Mouse (Mus musculus): ENCODE measurements around the gene Olfr1275. TPM values are rescaled to one million over a fixed set of nuclear protein-coding genes. Genes with fewer than 3 reads are reported as not detected.

Olfr1275 gene
- polyA plus RNA-seq (2014; fragmentation: Nextera tagmentation; extraction: Ambion mirVana) = not detected in 2 replicates

GRCm38 (mm10) chr2:111235186-111235585, at the start of gene Olfr1275:
Gene Olfr1275, minus strand, starts transcription at chr2:111235286.
- Histone ChIP-seq H3K27ac (ENCODE audit: low read depth, low read length) (no peak within 1 kb of the TSS), H3K27me3 (replicated peaks; ENCODE audit: control insufficient read depth, insufficient read depth, low read length) (no peaks in the 10 kb centered on the region), H3K4me3 (ENCODE audit: low read depth, low read length) (no peak within 1 kb of the TSS), H3K9ac (ENCODE audit: low read length) (no peak within 1 kb of the TSS), H3K9me3 (replicated peaks; ENCODE audit: control insufficient read depth, low read length) (no peaks in the 10 kb centered on the region), H3K4me2 (ENCODE audit: low read length) (no peak within 1 kb of the TSS), H3K36me3 (ENCODE audit: control insufficient read depth, insufficient read depth, low read length) (no peaks in the 10 kb centered on the region), H3K4me1 (ENCODE audit: control insufficient read depth, insufficient read depth, low read length) (no peaks in the 10 kb centered on the region)
- DNase-seq (ENCODE audit: low spot score) (no peak), ATAC-seq (no peak)
- 79% methylated on average over 1 of the region's 1 CpGs for whole genome bisulfite sequencing

GRCm38 (mm10) chr2:111274006-111274405, 38.9 kb upstream of the Olfr1275 start, which contains the start of gene Olfr1277:
Gene Olfr1277, minus strand, starts transcription at chr2:111274106.
- no peak within 1 kb of the TSS for H3K4me3 ChIP-seq (ENCODE audit: low read depth, low read length)
- H3K36me3 ChIP-seq (ENCODE audit: control insufficient read depth, insufficient read depth, low read length) = no peaks in the 10 kb centered on the region
- H3K27me3 ChIP-seq (replicated peaks; ENCODE audit: control insufficient read depth, insufficient read depth, low read length) = no peaks in the 10 kb centered on the region
- WGBS = 80% methylated on average over 2 of the region's 2 CpGs
- H3K27ac ChIP-seq (ENCODE audit: low read depth, low read length) = no peak within 1 kb of the TSS
- no peaks in the 10 kb centered on the region for H3K4me1 ChIP-seq (ENCODE audit: control insufficient read depth, insufficient read depth, low read length)
- no peak within 1 kb of the TSS for H3K9ac ChIP-seq (ENCODE audit: low read length)
- H3K9me3 ChIP-seq (replicated peaks; ENCODE audit: control insufficient read depth, low read length) = no peaks in the 10 kb centered on the region
- DNase-seq (ENCODE audit: low spot score) = no peak
- H3K4me2 ChIP-seq (ENCODE audit: low read length) = no peak within 1 kb of the TSS
- no peak for ATAC-seq

GRCm38 (mm10) chr2:111254216-111254615, 19.1 kb upstream of the Olfr1275 start, which contains the start of gene Olfr1276:
Gene Olfr1276, plus strand, starts transcription at chr2:111254516.
- DNase-seq (ENCODE audit: low spot score) = no peak
- no peak within 1 kb of the TSS for H3K4me2 ChIP-seq (ENCODE audit: low read length)
- ATAC-seq = no peak
- no peaks in the 10 kb centered on the region for H3K36me3 ChIP-seq (ENCODE audit: control insufficient read depth, insufficient read depth, low read length)
- H3K4me1 ChIP-seq (ENCODE audit: control insufficient read depth, insufficient read depth, low read length) = no peaks in the 10 kb centered on the region
- H3K27me3 ChIP-seq (replicated peaks; ENCODE audit: control insufficient read depth, insufficient read depth, low read length) = no peaks in the 10 kb centered on the region
- H3K27ac ChIP-seq (ENCODE audit: low read depth, low read length) = no peak within 1 kb of the TSS
- no peaks in the 10 kb centered on the region for H3K9me3 ChIP-seq (replicated peaks; ENCODE audit: control insufficient read depth, low read length)
- no peak within 1 kb of the TSS for H3K4me3 ChIP-seq (ENCODE audit: low read depth, low read length)
- H3K9ac ChIP-seq (ENCODE audit: low read length) = no peak within 1 kb of the TSS

DNA sequence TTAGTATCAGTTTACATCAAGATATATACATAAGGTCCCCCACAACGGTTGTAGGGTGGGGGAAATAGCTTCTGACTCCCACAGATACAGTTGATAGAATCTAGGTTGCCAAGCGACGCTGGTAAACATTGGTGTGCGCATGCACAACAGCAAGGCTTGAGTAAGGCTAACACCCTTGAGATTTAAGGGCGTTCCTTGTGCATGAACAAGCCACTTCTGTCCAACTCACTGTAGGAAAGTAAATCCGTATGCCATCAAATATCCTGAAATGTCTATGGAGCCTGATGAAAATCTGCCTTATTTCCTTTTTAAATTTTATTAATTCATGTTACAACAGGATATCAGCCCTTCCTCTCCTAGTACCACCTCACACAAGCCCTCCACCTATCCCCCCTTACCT, 5.6 kb downstream of the Olfr1275 start, which contains the start of gene 4930430A15Rik:
Gene 4930430A15Rik (minus strand): TSS at position 101 of the 400 bp plus-strand sequence.
- Histone ChIP-seq H3K27me3 (replicated peaks; ENCODE audit: control insufficient read depth, insufficient read depth, low read length) (no peaks in the 10 kb centered on the region), H3K9ac (ENCODE audit: low read length) (no peak within 1 kb of the TSS), H3K36me3 (ENCODE audit: control insufficient read depth, insufficient read depth, low read length) (no peaks in the 10 kb centered on the region), H3K4me3 (ENCODE audit: low read depth, low read length) (no peak within 1 kb of the TSS), H3K9me3 (replicated peaks; ENCODE audit: control insufficient read depth, low read length) (no peaks in the 10 kb centered on the region), H3K4me1 (ENCODE audit: control insufficient read depth, insufficient read depth, low read length) (no peaks in the 10 kb centered on the region), H3K27ac (ENCODE audit: low read depth, low read length) (no peak within 1 kb of the TSS), H3K4me2 (ENCODE audit: low read length) (no peak within 1 kb of the TSS)
- no peak for DNase-seq (ENCODE audit: low spot score)
- 90% methylated on average over 6 of the region's 6 CpGs for WGBS
- ATAC-seq = no peak

DNA sequence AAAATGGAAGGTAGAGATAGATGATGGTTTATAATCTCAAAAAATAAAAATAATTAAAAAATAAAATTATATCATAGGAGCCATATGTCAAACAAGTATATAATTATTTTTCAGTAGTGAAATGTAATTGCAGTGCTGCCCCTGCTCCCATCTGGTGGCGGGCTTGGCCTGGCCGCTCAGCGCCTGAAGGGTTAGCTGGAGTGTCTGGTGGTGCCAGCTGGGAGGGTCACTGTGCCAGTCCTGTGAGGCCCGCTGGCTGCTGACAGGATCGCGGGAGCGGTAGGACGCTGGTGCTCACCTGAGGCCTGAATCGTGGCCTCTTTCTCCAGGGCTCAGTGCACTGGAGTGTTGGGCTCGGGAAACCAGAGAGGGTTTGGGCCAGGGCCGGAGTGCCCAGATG, 53.0 kb downstream of the Olfr1275 start:
- Histone ChIP-seq H3K27me3 (replicated peaks; ENCODE audit: control insufficient read depth, insufficient read depth, low read length) (no peaks in the 10 kb centered on the region), H3K9ac (ENCODE audit: low read length) (no peak overlapping the region), H3K9me3 (replicated peaks; ENCODE audit: control insufficient read depth, low read length) (no peaks in the 10 kb centered on the region), H3K4me2 (ENCODE audit: low read length) (no peak overlapping the region), H3K27ac (ENCODE audit: low read depth, low read length) (no peak overlapping the region), H3K4me1 (ENCODE audit: control insufficient read depth, insufficient read depth, low read length) (no peaks in the 10 kb centered on the region), H3K36me3 (ENCODE audit: control insufficient read depth, insufficient read depth, low read length) (no peaks in the 10 kb centered on the region), H3K4me3 (ENCODE audit: low read depth, low read length) (no peak overlapping the region)
- 96% methylated on average over 11 of the region's 11 CpGs for WGBS
- no peak for DNase-seq (ENCODE audit: low spot score)
- no peak for ATAC-seq

Other genes starting within 250 kb of the Olfr1275 start
- gene Gm13941, start 129.3 kb downstream of the Olfr1275 start, polyA plus RNA-seq (2014; fragmentation: Nextera tagmentation; extraction: Ambion mirVana) = not detected in 2 replicates
- gene Gm15130, start 82.3 kb downstream of the Olfr1275 start, polyA plus RNA-seq (2014; fragmentation: Nextera tagmentation; extraction: Ambion mirVana) = not detected in 2 replicates
- gene 4930430A15Rik, start 5.7 kb downstream of the Olfr1275 start, polyA plus RNA-seq (2014; fragmentation: Nextera tagmentation; extraction: Ambion mirVana) = not detected in 2 replicates
- not detected in 2 replicates for gene Olfr1276, start 19.2 kb upstream of the Olfr1275 start, polyA plus RNA-seq (2014; fragmentation: Nextera tagmentation; extraction: Ambion mirVana)
- gene Olfr1277, start 38.8 kb upstream of the Olfr1275 start, polyA plus RNA-seq (2014; fragmentation: Nextera tagmentation; extraction: Ambion mirVana) = not detected in 2 replicates
- not detected in 2 replicates for gene Olfr1278, start 54.9 kb upstream of the Olfr1275 start, polyA plus RNA-seq (2014; fragmentation: Nextera tagmentation; extraction: Ambion mirVana)
- gene Olfr1279, start 65.3 kb upstream of the Olfr1275 start, polyA plus RNA-seq (2014; fragmentation: Nextera tagmentation; extraction: Ambion mirVana) = not detected in 2 replicates
- gene Olfr1280, start 78.7 kb upstream of the Olfr1275 start, polyA plus RNA-seq (2014; fragmentation: Nextera tagmentation; extraction: Ambion mirVana) = not detected in 2 replicates
- not detected in 2 replicates for gene Olfr1281, start 91.2 kb upstream of the Olfr1275 start, polyA plus RNA-seq (2014; fragmentation: Nextera tagmentation; extraction: Ambion mirVana)
- not detected in 2 replicates for gene Olfr1282, start 100.8 kb upstream of the Olfr1275 start, polyA plus RNA-seq (2014; fragmentation: Nextera tagmentation; extraction: Ambion mirVana)
- not detected in 2 replicates for gene Olfr1283, start 131.5 kb upstream of the Olfr1275 start, polyA plus RNA-seq (2014; fragmentation: Nextera tagmentation; extraction: Ambion mirVana)
- gene Olfr1284, start 140.2 kb upstream of the Olfr1275 start, polyA plus RNA-seq (2014; fragmentation: Nextera tagmentation; extraction: Ambion mirVana) = not detected in 2 replicates
- not detected in 2 replicates for gene Olfr1286, start 187.8 kb upstream of the Olfr1275 start, polyA plus RNA-seq (2014; fragmentation: Nextera tagmentation; extraction: Ambion mirVana)
- not detected in 2 replicates for gene Olfr1287, start 213.9 kb upstream of the Olfr1275 start, polyA plus RNA-seq (2014; fragmentation: Nextera tagmentation; extraction: Ambion mirVana)
- gene Olfr1288, start 238.8 kb upstream of the Olfr1275 start, polyA plus RNA-seq (2014; fragmentation: Nextera tagmentation; extraction: Ambion mirVana) = not detected in 2 replicates
- gene Olfr1289, start 245.5 kb upstream of the Olfr1275 start, polyA plus RNA-seq (2014; fragmentation: Nextera tagmentation; extraction: Ambion mirVana) = not detected in 2 replicates